Mouse (Mus musculus): ENCODE measurements at regions not wholly inside any gene's neighbourhood (a gene's known extent, or its start where the extent isn't known, plus 50 kb on each side); places are given as distances from the start of the nearest gene placed in this dataset.
A peak's percentile ranks its signal among the peaks of the same experiment; 100 is the strongest.

- no peak for DNase-seq
Observed at GRCm38 (mm10) chr8:115626396-115627136, 81.0 kb downstream of the Maf start.

GRCm38 (mm10) chr8:115625072-115625471 is 82.5 kb downstream of the Maf start:
- no peak for DNase-seq

- no peak for DNase-seq
Observed at GRCm38 (mm10) chr8:115618049-115618760, 89.4 kb downstream of the Maf start.

DNA sequence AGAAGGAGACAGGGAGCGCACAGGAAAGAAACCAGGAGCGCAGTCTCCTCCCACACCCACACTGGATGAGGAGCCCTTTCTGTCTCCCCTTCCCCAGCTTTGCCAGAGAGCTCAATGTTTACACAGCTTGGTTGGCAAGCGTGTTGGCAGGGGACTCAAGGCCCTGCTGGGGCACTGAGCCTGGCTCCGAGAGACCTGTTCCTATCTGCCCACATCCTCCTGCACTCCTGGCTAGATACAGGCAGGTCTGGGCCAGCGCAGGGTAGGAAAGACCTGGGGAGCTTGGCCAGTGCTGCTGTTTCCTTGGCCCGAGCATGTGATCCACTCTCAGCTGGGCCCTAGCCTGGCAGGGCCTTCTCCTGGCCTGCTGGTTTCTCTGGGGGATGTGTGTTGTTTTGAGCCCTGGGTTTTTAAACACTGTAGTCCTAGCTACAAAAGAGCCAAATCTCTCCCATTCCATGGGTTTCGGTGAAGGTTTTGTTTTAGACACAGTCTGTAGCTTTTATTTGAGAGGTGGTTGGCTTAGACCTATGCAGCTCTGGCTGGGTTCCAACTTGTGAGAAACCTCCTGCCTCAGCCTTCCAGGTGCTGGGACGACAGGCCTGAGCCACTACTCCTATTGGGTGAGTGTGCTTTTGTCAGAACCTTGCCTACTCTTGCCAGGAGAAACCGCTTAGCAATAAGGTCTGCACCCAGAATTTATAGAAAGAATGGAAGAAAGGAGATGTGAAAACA is 90.6 kb downstream of the Maf start:
- no peak for DNase-seq

DNA sequence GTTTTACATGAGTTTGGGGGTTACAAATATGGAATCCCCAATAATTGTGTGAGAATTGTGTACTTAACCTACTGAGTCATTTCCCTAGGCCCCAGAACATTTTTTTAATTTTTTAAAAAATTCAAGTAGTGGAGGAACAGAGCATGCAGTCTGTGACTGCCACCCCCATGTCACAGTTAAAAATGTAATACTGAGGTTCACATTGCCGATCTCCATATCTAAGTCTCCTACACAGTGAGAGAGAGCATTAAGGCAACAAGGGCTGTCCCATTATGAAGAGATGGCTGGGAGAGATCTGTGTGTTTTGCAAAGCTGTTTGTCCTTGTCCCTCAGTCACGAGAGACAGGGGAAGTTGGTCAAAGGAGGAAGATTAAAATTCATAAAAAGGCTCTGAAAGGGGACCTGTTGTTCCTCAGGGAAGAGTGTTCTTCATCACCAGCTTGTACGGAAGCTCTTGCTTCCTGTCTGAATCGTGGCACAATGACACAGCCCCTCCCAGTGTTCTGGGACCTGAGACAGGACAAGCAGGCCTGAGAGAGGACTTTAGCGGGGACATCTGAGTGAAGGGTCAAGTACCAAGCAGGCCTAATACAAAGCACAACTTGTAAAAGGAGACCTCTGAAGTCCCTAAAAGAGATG is 93.5 kb downstream of the Maf start:
- no peak for DNase-seq

GRCm38 (mm10) chr8:115612119-115612518 is 95.5 kb downstream of the Maf start:
- no peak for DNase-seq

GRCm38 (mm10) chr8:115599771-115600170 is 107.8 kb downstream of the Maf start:
- DNase-seq: no peak

DNA sequence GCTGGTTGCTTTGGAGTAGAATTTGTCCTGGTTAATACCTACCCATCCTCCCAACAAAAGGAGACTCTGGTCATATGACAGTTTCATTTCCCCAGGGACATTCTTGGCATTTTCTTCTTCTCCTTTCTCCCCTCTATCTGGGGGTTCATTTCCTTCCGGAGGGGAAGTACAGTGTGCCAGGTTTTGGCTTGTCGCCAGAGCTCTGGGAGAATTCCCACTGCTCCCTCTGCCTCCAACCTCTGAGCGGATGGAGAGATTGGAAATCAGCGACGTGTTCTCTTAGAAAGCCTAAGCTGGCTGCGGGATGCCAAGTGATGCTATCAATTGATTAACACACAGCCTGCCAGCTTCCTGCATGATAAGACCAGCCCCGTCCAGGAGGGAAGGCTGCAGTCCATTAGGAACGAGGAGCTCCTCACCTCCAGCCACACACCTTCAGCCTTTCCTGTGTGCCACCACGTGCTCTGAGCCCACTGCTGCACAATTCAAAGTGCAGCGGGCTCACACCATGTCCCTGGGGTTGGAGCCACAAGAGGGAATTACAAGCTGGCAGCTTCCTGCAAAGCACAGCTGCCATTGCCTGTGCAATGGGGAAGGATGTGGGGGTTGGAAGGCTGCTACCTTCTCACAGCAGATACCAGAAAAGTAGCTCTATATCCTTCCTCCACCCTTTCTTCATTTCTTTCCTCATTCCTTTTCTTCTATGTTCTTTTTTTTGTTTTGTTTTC is 110.2 kb downstream of the Maf start:
- peak; percentile 9 for DNase-seq

DNA sequence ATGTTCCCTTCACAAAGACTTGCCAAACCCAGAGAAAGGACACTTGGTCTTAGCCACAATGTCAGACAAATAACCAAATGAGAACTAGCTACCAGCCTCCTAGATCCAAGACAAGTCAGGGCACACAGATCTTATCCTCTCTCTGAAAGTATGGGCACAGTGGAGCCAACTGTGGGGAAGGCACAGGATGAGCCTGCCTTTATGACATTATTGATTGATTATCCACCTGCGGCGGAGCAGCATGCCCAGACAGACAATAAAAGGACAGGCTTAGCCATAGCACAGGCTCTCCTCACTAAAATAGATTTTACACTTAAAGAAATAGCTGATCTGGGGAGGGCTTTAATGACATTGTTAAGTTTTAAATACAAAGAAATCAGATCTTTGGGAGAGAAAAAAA is 117.9 kb downstream of the Maf start:
- no peak for DNase-seq

DNA sequence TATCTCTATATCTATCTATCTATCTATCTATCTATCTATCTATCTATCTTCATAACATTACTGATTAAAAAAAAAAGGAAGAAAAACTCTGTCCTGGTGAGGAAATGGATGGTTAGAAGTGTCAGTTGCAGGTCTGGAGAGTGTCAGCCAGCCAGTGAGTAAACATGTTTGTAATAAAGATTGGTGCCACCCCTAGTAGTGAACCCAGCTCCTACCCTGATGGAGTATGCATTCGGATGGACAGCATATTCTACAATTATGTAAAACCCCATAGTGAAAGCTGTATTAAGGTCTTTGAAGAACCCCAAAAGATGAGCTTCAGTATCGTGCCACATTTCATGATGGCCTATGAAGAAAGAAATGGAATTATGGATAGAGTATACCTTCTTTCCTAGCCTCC is 118.5 kb downstream of the Maf start:
- no peak for DNase-seq

GRCm38 (mm10) chr8:115584311-115584907 is 123.2 kb downstream of the Maf start:
- DNase-seq: no peak

GRCm38 (mm10) chr8:115583221-115583620 is 124.4 kb downstream of the Maf start:
- no peak for DNase-seq

DNA sequence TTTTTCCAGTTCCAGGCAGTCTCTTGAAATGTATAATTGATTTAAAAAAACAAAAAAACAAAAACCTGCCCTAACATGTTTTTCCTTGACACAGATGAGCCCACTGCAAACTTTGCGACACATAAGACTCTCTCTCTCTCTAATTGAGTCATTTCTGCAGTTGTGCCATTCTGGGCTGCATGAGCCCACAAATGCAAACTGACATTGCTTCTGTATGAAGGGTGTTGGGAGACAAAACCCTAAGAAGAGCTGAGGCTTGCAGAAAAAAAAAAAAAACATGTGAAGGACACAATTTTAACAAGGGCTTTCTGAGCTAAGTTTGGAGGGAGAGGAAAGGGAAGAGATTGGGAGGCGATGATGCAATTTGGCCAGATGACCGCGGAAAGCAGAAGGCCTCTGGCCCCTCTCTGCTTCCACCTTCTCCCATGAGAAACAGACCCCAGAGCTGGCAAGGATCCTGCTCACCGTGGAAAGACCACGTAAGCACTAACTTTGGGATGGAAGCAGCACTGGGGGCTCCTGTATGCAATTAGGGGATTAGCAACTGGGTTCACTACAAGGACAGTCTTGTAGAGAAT is 125.6 kb downstream of the Maf start:
- no peak for DNase-seq

- no peak for DNase-seq
Observed at GRCm38 (mm10) chr8:115568394-115568793, 139.2 kb downstream of the Maf start.

- DNase-seq: no peak
Observed at GRCm38 (mm10) chr8:115565768-115566167, 141.8 kb downstream of the Maf start.

GRCm38 (mm10) chr8:115562362-115562761 is 145.2 kb downstream of the Maf start:
- DNase-seq: no peak

GRCm38 (mm10) chr8:115560985-115561916 is 146.3 kb downstream of the Maf start:
- DNase-seq: no peak

DNA sequence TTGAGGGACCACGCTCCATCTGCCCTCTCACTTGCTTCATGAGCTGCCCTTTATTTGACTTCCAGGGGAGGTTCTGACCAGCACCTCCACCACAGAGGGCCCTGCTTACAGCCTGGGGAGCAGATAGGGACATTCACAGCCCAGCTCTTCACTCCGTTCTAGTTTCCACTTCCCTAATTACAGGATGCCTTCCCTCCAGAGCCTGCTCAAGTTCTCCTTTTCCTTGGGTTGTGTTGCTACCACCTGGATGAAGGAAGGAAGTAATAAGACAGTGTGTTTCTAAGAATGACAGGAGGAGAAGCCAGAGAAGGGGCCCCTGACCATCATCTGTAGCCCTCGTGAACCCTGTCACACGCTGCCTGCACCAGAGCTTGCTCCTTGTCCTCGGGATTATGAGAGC is 152.1 kb downstream of the Maf start:
- DNase-seq: no peak

DNA sequence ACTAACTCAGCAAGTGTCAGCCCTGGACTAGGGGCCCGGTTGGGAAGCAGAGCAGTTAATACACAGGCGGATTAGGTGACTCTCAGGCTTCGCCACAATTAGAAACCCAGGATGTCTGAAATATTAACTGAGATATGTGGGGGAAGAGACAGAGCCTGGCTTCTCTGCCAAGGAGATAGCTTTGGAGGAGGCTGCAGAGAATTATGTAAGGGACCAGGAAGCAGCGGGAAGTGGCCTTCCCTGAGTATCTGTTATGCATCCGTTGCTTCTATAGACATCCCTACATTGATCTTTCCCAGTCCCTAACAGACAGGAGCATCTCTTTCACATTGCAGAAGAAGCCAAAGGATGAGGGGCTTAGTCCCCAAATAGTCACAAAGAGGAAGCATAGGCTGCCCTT is 153.4 kb downstream of the Maf start:
- DNase-seq: no peak

- no peak for DNase-seq
Observed at GRCm38 (mm10) chr8:115551262-115551661, 156.3 kb downstream of the Maf start.

DNA sequence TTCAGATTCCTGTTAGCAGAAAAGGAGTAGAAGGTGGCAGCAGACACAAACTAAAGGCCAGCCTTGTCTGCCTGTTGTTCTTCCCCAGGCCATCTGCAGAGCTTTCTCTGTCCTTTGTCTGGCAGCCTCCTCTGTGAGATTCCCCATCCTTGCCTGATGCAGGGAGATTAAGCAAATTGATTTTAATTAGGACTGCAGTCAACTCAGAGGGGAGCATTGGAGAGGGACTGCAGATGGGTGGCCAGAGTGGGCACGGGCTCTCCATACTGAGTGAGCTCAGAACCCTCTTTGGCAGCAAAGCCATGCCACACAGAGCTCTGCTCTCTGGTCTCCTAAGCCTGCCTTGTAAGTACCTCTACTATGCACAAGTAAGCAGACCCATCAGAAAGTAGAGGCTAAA is 158.5 kb downstream of the Maf start:
- no peak for DNase-seq

Measured in right cerebral cortex, postnatal 25 days (tissue).